Mouse (Mus musculus) frontal cortex, adult 2 months (tissue): ENCODE measurements at regions not wholly inside any gene's neighbourhood (a gene's known extent, or its start where the extent isn't known, plus 50 kb on each side); places are given as distances from the start of the nearest gene placed in this dataset.

ENCODE experiments used
- DNase-seq, 2 experiments: peaks; one replicate each; pipeline ENCODE4 v3.0.0; 2022; ENCODE audit warnings: low spot score in 1 of 2; ENCODE audit errors: extremely low spot score in 1 of 2

DNA sequence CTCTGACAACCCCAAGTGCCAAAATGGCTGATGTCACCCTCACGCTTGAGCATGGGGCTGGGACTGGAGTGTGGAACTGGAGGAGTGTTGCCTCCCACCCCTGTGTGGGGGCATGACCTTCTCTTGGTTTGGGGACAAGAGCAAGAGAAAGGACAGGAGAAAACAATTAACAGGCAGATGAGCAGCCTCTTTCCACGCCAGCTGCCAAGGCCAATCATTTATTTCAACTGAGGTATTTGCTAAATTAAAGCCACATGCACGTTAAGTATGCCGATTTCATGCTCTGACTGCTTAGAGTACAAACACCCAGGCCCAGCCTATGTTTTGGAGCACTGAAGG lies 119.3 kb upstream of the Prok2 start:
- DNase-seq, result no peak

DNA sequence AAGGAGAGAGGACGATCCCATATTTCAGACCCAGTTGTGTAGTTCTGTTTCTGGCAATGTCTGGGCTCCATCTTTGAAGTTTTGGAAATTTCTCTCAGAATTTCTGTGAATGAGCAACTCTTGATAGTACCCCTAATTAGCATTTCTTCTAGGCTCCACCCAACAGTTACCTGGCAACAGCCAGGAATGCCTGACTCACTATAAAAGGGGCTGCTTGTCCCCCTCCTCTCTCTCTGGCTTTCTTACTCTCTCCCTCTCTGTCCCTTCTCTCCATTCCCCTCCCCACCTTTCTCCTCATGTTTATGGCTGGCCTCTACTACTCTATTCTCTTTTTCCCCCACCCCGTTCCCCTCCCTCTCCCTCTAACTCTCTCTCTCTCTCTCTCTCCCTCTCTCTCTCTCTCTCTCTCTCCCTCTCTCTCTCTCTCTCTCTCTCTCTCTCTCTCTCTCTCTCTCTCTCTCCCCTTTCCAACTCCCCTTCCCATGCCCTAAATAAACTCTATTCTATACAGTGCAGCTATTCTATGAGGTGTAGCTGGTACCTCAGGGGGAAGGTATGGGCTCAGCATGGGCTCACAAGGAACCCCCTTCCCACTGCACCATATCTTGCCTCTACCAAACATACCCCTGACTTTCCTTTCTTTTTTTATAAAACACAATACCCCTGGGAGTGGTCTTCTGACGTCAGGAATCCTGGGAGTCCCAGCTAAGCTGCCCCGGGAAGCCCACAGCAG lies 118.7 kb upstream of the Prok2 start:
- no peak for DNase-seq

DNA sequence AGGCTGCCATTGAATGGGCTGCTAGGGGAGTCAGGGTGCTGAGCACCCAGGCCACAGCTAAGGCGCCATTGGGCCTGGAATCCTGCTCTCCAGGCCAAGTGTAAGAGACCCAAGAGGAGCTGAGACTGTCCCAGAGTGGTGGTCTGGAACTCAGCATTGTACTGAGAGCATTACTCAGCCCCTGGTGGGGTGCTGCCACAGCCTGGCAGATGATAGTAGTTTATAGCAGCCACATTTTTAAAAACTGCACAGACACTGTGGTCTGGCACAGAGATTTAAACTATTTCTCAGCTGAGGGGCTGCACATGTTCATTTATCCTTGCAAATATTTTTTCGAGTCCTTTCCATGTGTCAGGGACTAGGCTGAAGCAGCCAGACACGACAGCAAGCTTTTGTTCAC lies 117.3 kb upstream of the Prok2 start:
- no peak for DNase-seq

DNA sequence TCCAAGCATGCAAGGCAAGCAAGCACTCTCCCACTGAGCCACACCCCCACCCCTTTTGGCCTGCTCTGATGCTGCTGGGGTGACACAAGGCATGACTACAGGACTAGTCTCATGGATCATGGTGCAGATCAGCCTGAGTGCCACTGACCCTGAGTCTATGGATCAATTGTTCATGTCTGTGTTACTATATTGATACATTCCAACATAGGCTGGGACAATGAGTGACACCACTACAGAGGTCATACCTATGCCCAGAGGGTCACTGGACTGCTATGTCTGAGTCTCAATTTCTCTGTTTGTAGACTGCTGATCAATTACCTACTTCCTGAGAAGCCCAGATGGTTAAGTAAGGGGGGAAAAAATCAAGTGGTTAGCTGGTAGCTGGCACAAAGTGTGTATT lies 116.5 kb upstream of the Prok2 start:
- no peak for DNase-seq

DNA sequence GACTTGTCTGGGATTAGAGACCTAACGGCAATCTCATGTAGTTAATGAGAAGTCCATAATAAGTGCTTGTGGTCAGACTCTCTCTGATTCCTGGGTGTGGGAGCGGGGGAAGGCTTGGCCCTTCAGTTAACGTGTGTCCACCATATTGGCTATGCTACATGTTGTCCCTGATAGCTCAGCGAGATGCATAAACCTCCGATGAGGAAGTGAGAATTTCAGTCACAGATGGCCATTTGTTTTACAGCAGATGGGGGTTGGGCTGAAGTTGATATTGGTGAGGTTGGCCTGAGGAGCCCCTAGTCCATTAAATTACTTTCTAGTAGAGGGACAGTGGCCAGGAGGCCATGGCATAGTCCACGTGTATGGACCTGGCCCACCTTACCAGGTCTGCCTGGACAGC lies 114.6 kb upstream of the Prok2 start:
- no peak for DNase-seq

DNA sequence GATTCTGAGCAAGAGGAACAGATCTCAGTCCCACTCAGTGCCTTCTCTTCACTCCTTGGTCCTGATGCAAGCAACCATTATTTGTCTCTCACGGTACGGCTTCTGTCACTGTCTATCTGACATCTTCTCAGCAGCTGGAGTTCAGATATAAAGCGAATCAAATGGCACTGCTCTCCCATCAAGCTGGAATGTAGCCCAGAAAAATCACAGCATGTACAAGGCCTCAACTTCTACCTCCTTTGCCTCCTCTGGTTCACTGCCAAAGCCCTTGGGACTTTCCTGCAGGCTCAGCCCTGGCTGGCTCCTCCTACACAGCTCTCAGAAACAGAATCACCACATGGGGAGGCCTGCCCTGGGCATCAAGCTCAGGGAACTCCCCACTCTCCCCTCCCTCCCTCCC lies 107.1 kb upstream of the Prok2 start:
- DNase-seq, result peak in 1 of 2 experiments; percentile 49

DNA sequence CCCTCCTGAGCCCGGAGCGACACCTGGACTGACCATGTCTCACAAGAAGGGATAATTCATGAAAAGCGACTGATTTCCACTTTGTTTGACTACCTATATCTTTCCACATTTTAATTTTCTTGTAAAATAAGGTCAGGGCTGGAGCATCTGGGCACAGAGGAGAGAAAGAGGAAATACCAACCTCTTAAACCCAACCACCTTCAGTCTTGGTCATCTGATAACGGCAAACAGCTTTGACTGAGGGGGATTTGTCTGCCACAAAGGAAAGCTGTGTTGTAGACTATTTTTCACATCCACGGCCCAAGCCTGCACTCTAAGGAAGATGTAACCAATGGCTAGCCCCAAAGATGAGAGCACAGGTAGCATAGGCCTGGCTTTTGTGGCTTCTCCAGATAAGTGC lies 101.4 kb upstream of the Prok2 start:
- no peak for DNase-seq

DNA sequence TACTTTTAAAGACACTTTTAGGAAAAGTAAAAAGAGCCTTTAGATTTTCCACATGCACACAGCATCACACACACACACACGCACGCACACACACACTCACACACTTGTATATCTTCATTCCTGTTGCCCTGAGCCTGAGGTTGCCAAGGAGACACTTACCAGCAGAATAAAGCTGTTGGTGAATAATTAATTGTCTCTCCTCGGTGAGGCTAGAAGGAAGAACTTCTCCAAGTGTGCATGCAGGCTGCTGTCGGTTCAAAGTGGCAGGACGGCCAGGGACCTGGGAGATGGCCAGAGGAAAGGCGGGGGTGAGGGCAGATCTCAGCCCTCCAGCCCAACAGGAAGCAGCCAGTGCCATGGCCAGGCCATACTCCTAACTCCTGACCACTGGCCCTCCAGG lies 98.6 kb upstream of the Prok2 start:
- no peak for DNase-seq

DNA sequence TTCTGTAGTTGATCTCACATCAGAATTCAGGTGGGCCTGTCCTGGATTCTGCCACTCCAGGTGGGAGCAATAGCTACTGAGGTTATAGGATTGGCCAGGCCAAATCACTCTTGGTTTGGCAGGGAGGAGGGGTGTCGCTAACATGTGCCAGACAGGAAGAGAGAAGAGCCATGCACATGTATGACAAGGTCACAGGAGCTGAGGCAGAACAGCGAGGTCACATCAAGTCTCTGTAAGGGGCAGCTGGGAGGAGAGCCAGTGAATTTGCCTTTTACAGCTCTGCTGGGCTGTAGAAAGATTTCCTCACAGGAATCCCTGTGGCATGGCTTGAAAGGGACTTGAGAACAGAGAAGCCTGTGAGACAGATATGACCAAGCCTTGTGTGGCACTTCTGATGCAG lies 96.3 kb upstream of the Prok2 start:
- no peak for DNase-seq

DNA sequence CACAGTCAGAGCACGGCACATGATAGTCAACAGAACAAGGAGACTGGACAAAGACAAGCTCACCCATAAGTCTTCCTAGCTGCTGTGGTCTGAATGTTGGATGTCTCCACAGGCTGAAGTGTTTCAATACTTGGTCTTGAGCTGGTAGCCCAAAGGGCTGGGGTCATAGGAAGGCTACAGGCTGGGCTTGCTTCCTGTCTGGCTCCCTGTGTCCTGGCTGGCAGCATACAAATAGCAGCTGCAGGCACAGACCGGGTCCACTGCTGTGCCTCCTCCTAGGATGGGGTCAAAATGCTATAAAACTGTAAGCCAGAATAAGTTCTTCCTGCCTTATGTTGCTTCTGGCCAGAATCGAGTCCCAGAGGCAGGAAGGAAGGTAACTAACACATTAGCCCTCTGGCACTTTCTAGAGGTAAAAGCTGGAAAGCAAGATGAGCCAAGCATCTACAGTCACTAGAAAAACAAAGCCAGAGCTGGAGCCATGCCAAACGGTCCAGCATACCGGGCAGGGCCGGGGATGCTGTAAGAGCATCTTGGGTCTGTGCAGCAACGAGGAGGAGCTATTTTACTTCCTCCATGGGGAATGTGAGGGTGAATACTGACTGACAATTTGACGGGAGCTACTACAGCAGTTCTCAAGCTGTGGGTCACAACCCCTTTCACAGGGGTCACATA lies 93.2 kb upstream of the Prok2 start:
- no peak for DNase-seq

DNA sequence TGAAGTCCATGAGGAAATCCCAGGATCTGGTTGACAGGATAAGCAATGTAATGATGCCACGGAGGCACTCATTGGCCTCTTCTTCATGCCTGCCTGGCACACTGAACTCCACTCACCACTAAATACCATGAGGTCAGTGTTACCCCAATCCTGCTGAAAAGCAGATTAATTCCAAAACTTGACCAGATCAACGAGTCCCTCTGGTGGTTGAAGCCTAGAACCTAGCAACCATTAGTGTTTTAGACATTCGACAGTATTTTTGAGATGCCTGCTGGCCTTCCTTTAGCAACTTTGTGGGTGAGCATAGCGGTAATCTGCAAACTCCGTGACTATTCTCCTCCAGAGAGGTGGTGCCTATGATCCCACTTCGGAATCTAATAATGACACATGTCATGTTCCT lies 92.3 kb upstream of the Prok2 start:
- DNase-seq, result no peak

DNA sequence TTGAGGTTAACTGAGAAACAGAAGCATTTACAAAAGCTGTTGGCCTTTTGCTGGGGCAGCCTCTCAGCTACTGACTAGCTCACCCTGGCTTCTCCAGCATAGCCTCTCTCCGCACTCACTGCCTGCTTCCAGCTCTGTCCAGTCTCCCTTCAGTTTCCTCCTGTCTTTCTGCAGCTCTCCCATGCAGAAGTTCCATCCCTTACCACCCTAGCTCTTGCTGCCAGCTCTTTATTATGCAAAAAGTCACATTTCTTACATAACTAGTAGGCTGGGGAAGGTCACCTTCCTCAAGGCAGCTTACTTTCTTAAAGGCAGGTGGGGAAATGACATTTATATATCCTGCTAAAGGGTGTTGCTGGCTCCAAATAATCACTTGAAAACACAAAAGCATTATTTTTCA lies 91.1 kb upstream of the Prok2 start:
- DNase-seq, result no peak

DNA sequence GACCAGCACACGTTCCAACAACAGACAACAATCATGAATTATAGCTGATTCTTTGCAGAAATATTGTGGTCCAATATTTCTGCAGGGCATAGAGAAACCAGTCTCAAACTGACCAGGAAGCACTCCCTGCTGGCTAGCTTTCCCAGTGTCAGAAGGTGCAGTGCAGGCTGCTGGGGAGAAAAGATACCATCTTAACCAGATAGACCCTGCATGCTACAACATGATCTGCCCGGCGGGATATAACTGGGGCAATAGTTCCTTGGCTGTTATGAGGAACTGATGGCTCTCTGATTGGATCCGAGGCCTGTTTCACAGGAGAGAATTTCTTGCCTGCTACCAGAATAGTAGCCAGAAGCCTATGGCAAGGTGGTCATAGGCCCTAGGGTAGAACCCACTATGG lies 86.9 kb upstream of the Prok2 start:
- DNase-seq, result no peak

DNA sequence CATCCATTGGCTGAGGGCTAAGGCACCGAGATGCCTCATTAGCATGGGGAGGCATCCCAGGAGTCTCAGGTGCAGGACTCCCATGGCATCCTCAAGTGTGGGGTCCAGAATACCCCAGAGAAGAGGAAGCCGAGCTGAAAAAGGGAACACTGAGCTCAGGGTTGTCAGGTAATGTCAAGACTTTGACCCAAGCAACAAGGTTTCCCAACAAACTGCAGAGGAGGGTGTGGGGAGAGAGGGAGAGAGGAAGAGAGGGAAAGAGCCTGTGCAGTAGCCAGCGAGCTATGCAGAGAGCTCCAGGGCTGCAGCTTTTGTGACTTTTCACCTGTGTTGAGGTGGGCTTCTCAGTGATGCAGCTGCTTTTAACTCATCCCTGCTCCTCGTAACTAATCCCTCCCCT lies 85.7 kb upstream of the Prok2 start:
- DNase-seq, result no peak

DNA sequence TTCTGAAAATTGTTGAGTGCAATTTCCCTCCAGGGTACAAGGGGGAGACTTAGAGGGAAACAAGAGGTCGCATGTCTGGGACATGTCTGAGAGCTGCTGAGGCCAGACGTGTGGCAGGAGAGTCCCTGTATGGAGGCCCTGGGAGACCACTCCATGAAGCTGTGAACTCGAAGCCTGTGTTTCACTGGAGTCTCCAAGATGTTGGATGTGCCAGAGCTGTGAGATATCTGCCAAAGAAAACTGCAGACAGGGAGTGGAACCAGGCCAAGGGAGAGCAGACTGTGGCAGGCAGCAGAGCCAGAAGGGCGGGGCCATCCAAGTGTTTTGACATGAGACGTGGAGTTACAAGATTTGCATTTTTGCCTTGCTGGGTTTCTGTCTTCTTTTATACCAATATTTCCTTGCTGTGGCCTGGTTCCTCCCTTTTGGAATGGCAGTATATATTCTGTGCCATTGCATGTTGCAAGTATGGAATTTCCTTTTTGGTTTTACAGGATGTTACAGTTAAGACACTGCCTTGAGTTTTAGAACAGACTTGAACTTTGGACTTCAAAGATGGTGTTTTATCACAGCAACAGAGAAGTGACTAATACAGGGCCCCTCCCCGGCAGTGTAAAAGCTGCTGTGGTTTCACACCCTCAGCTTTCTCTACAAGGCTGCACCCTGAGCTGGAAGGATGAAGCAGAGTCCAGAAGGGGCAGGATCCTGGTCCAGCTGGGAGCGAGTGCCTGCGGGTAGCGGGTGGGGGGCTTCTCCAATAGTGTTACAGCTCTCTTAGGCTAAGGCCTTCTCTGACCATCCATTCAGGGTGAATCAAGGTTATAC lies 85.0 kb upstream of the Prok2 start:
- DNase-seq, result peak; percentile 10 to 64

DNA sequence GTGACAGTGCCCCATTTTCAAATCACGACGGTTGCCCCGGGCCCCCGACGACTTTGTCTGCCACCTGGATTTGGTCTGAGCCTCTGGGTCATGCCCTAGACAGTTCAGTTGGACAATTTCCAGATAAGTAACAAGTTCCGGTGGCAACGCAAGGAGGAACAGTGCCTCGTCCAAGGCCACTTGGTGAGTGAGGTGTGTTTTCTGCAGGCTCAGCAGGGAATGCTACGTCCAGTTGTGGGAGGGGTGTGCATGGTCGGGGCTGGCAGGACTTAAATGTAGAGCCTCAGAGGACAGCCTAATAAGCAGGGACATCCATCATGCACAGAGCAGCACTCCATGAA lies 78.7 kb upstream of the Prok2 start:
- DNase-seq, result no peak

DNA sequence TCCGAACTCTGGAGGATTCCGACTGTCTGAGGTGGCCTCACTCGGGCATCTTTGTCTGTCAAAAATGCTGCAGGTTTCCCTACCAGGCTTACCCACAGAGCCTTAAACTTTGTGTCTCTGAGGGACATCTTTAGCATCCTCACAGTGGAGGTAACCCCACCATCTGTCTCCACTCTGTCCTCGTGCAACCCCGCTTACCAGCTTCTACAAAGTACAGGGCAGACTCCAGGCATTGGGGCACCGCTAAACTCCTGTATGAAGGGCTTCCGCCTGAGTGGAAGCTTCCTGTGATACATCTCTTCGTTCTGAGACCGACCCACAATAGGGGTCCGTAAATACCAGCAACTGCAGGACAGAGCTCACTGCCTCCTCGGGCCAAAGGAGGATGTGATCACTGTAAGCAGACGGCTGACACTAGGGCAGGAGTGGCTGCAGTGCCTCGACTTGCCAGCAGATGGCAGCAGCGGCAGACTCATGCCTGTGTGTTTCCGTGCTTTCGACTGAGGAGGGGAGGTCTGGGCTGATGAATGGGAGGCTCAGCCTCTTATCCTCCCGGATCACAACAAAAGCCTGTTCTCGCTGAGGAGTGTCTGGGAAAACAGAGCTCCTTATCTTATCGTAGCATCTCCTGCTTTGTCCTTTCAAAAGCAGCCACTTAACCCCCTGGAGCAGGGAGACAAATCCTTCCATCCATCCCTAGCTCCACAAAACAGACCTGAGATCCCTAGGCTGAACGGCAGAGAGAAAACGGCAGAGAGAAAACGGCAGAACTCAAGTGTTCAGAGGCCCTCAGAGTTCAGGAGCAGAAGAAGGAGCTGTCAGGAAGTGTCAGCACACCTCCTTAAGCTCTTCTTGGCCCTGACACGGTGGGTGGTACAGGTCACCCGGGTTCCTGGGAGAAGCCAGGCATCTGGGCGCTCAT lies 78.1 kb upstream of the Prok2 start:
- peak; percentile 66 to 98 for DNase-seq

DNA sequence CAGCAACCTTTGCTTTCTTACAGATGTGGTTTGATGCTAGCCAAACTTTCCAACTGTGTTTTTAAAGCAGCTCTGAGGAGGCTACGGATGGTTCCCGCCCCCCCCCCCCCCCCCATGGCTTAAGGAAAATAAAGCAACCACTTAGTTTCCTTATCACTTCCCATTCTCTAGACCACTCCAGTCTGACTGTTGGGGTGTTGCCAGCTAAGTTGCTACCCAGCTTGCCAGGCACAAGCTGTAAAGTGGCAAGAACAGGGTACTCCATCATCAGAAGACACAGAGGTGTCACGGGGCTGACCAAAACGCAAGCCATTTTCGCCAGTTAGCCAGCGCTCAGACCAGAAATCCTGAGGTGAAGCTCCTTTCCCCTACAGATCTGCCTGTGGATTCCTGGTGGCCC lies 74.7 kb upstream of the Prok2 start:
- DNase-seq, result no peak

DNA sequence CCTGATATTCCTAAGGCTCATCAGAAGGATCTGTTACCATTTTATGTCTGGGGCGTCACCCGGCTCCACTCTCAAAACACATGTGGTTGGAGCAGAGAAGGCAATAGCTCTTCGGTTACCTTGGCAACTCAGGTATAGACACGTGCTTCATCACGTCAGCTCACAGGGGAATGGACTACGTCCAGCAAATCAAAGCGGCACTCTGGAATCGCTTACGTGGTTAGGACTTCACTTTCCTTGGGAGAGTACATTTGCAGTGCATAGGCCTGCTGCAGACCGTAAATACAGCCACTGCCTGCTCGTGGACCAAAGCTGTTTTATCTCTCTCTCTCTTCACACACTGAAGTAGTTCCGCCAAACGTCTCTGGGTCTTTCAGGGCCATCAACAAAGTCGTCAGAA lies 74.1 kb upstream of the Prok2 start:
- no peak for DNase-seq

DNA sequence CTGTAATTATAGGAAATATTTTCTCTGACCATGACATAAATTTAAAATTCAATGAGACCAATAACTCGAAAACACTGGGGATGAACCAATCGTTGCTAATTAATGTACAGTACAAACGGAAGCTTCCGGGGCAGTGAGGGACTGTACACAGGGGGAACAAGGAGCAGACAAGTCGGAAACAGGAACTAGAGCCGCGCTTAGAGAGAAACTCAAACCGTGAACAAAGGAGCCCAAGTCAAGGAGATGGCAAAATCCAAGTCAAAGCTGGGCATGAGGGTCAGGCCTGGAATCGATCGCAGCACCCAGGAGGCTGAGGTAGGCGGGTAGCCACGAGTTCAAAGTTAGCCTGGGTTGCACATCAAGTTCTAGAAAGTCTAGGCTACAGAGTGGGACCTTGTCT lies 70.2 kb upstream of the Prok2 start:
- DNase-seq, result no peak

DNA sequence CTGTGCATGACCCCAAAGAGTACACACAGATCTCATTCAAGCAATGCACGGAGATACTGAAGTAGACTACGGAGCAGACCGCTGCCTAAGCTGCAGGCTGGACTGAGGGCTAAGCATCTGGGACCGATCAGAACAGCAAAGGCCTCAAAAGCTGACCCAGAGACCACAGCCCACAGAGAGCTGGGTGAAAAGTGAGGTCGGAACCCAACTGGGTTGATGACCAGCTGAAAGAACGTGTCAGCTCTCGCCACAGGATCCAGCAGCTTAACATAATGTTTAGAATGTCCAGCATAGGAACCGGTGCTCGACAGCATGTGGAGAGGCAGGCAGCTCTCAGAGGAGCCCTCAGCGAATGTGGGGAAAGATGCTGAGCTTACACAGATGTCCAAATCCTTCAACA lies 67.4 kb upstream of the Prok2 start:
- no peak for DNase-seq
